Mouse (Mus musculus): Measurements from ENCODE around the gene Jkamp. TPM values are rescaled to one million over a fixed set of nuclear protein-coding genes. Genes with fewer than 3 reads are reported as not detected.

Jkamp gene
- polyA plus RNA-seq, 1 experiment from 2014 or later: 48.2 TPM

- no peaks in the 10 kb centered on the region for H3K4me1 ChIP-seq (ENCODE audit: control insufficient read depth, insufficient read depth, low read length)
- WGBS: 81% methylated on average over 6 of the region's 6 CpGs
- ATAC-seq (replicated peaks; ENCODE audit: insufficient number of reproducible peaks, low FRiP score, low TSS enrichment, low read depth): no peak
- H3K9me3 ChIP-seq (replicated peaks; ENCODE audit: control insufficient read depth, low read length): no peaks in the 10 kb centered on the region
- no peak overlapping the region for H3K4me3 ChIP-seq (ENCODE audit: low read depth, low read length)
- H3K27me3 ChIP-seq (ENCODE audit: control insufficient read depth, insufficient read depth, low read length): no peaks in the 10 kb centered on the region
- H3K9ac ChIP-seq (replicated peaks; ENCODE audit: low read length): no peak overlapping the region
- no peak overlapping the region for H3K27ac ChIP-seq (replicated peaks; ENCODE audit: low read depth, low read length)
- no peaks in the 10 kb centered on the region for H3K36me3 ChIP-seq (replicated peaks; ENCODE audit: control insufficient read depth, insufficient read depth, low read depth, low read length)
- no peak for DNase-seq (ENCODE audit: low spot score)
- no peak overlapping the region for H3K4me2 ChIP-seq (ENCODE audit: low read depth, low read length)
Observed at GRCm38 (mm10) chr12:72102776-72103175, 17.4 kb downstream of the Jkamp start.

- ATAC-seq (replicated peaks; ENCODE audit: insufficient number of reproducible peaks, low FRiP score, low TSS enrichment, low read depth) (0 out of 2 replicates have a peak, but pooled peaks have one; percentile 44), DNase-seq (ENCODE audit: low spot score) (no peak)
Observed at GRCm38 (mm10) chr12:72104027-72104426, 18.6 kb downstream of the Jkamp start.

GRCm38 (mm10) chr12:72104525-72105281 is 19.3 kb downstream of the Jkamp start:
- Histone ChIP-seq H3K9me3 (replicated peaks; ENCODE audit: control insufficient read depth, low read length) (no peaks in the 10 kb centered on the region), H3K36me3 (replicated peaks; ENCODE audit: control insufficient read depth, insufficient read depth, low read depth, low read length) (no peaks in the 10 kb centered on the region), H3K4me2 (ENCODE audit: low read depth, low read length) (no peak overlapping the region), H3K27me3 (ENCODE audit: control insufficient read depth, insufficient read depth, low read length) (no peaks in the 10 kb centered on the region), H3K4me1 (ENCODE audit: control insufficient read depth, insufficient read depth, low read length) (no peaks in the 10 kb centered on the region), H3K27ac (replicated peaks; ENCODE audit: low read depth, low read length) (no peak overlapping the region), H3K9ac (replicated peaks; ENCODE audit: low read length) (0 out of 2 replicates have a peak overlapping the region, but pooled peaks have one; percentile 32), H3K4me3 (ENCODE audit: low read depth, low read length) (no peak overlapping the region)
- 31% methylated on average over 14 of the region's 14 CpGs for WGBS
- ATAC-seq (replicated peaks; ENCODE audit: insufficient number of reproducible peaks, low FRiP score, low TSS enrichment, low read depth): no peak; the same call in 1 of the 2 replicates
- DNase-seq (ENCODE audit: low spot score): peak; percentile 81

More at GRCm38 (mm10) chr12:72104027-72104426, 18.6 kb downstream of the Jkamp start:
- H3K9ac ChIP-seq (replicated peaks; ENCODE audit: low read length): no peak overlapping the region
- no peaks in the 10 kb centered on the region for H3K27me3 ChIP-seq (ENCODE audit: control insufficient read depth, insufficient read depth, low read length)
- no peak overlapping the region for H3K4me2 ChIP-seq (ENCODE audit: low read depth, low read length)
- no peak overlapping the region for H3K4me3 ChIP-seq (ENCODE audit: low read depth, low read length)
- no peaks in the 10 kb centered on the region for H3K4me1 ChIP-seq (ENCODE audit: control insufficient read depth, insufficient read depth, low read length)
- no peak overlapping the region for H3K27ac ChIP-seq (replicated peaks; ENCODE audit: low read depth, low read length)
- 88% methylated on average over 5 of the region's 5 CpGs for WGBS
- no peaks in the 10 kb centered on the region for H3K9me3 ChIP-seq (replicated peaks; ENCODE audit: control insufficient read depth, low read length)
- H3K36me3 ChIP-seq (replicated peaks; ENCODE audit: control insufficient read depth, insufficient read depth, low read depth, low read length): no peaks in the 10 kb centered on the region

GRCm38 (mm10) chr12:72115126-72115525 is 29.7 kb downstream of the Jkamp start:
- 78% methylated on average over 6 of the region's 6 CpGs for WGBS
- H3K36me3 ChIP-seq (replicated peaks; ENCODE audit: control insufficient read depth, insufficient read depth, low read depth, low read length): no peaks in the 10 kb centered on the region
- no peak overlapping the region for H3K9ac ChIP-seq (replicated peaks; ENCODE audit: low read length)
- no peak for DNase-seq (ENCODE audit: low spot score)
- no peaks in the 10 kb centered on the region for H3K27me3 ChIP-seq (ENCODE audit: control insufficient read depth, insufficient read depth, low read length)
- H3K9me3 ChIP-seq (replicated peaks; ENCODE audit: control insufficient read depth, low read length): no peaks in the 10 kb centered on the region
- H3K27ac ChIP-seq (replicated peaks; ENCODE audit: low read depth, low read length): no peak overlapping the region
- no peak overlapping the region for H3K4me2 ChIP-seq (ENCODE audit: low read depth, low read length)
- no peak for ATAC-seq (replicated peaks; ENCODE audit: insufficient number of reproducible peaks, low FRiP score, low TSS enrichment, low read depth)
- H3K4me3 ChIP-seq (ENCODE audit: low read depth, low read length): no peak overlapping the region
- no peaks in the 10 kb centered on the region for H3K4me1 ChIP-seq (ENCODE audit: control insufficient read depth, insufficient read depth, low read length)

GRCm38 (mm10) chr12:72115686-72116345 is 30.4 kb downstream of the Jkamp start:
- H3K4me1 ChIP-seq (ENCODE audit: control insufficient read depth, insufficient read depth, low read length): no peaks in the 10 kb centered on the region
- H3K27ac ChIP-seq (replicated peaks; ENCODE audit: low read depth, low read length): no peak overlapping the region
- no peak overlapping the region for H3K9ac ChIP-seq (replicated peaks; ENCODE audit: low read length)
- H3K27me3 ChIP-seq (ENCODE audit: control insufficient read depth, insufficient read depth, low read length): no peaks in the 10 kb centered on the region
- 83% methylated on average over 21 of the region's 23 CpGs for WGBS
- H3K36me3 ChIP-seq (replicated peaks; ENCODE audit: control insufficient read depth, insufficient read depth, low read depth, low read length): no peaks in the 10 kb centered on the region
- H3K9me3 ChIP-seq (replicated peaks; ENCODE audit: control insufficient read depth, low read length): no peaks in the 10 kb centered on the region
- H3K4me2 ChIP-seq (ENCODE audit: low read depth, low read length): no peak overlapping the region
- ATAC-seq (replicated peaks; ENCODE audit: insufficient number of reproducible peaks, low FRiP score, low TSS enrichment, low read depth) (no peak), DNase-seq (ENCODE audit: low spot score) (no peak)
- no peak overlapping the region for H3K4me3 ChIP-seq (ENCODE audit: low read depth, low read length)

GRCm38 (mm10) chr12:72129203-72129602 is 43.8 kb downstream of the Jkamp start:
- Histone ChIP-seq H3K9me3 (replicated peaks; ENCODE audit: control insufficient read depth, low read length) (no peaks in the 10 kb centered on the region), H3K4me2 (ENCODE audit: low read depth, low read length) (no peak overlapping the region), H3K36me3 (replicated peaks; ENCODE audit: control insufficient read depth, insufficient read depth, low read depth, low read length) (no peaks in the 10 kb centered on the region), H3K9ac (replicated peaks; ENCODE audit: low read length) (no peak overlapping the region), H3K27me3 (ENCODE audit: control insufficient read depth, insufficient read depth, low read length) (no peaks in the 10 kb centered on the region), H3K4me3 (ENCODE audit: low read depth, low read length) (no peak overlapping the region), H3K27ac (replicated peaks; ENCODE audit: low read depth, low read length) (no peak overlapping the region), H3K4me1 (ENCODE audit: control insufficient read depth, insufficient read depth, low read length) (no peaks in the 10 kb centered on the region)
- no peak for ATAC-seq (replicated peaks; ENCODE audit: insufficient number of reproducible peaks, low FRiP score, low TSS enrichment, low read depth)
- no peak for DNase-seq (ENCODE audit: low spot score)
- WGBS: 92% methylated on average over 10 of the region's 10 CpGs

GRCm38 (mm10) chr12:72150786-72151185 is 65.4 kb downstream of the Jkamp start:
- Histone ChIP-seq H3K27me3 (ENCODE audit: control insufficient read depth, insufficient read depth, low read length) (no peaks in the 10 kb centered on the region), H3K27ac (replicated peaks; ENCODE audit: low read depth, low read length) (no peak overlapping the region), H3K9ac (replicated peaks; ENCODE audit: low read length) (no peak overlapping the region), H3K4me3 (ENCODE audit: low read depth, low read length) (no peak overlapping the region), H3K36me3 (replicated peaks; ENCODE audit: control insufficient read depth, insufficient read depth, low read depth, low read length) (no peaks in the 10 kb centered on the region), H3K9me3 (replicated peaks; ENCODE audit: control insufficient read depth, low read length) (no peaks in the 10 kb centered on the region), H3K4me1 (ENCODE audit: control insufficient read depth, insufficient read depth, low read length) (no peaks in the 10 kb centered on the region), H3K4me2 (ENCODE audit: low read depth, low read length) (no peak overlapping the region)
- WGBS: 76% methylated on average over 4 of the region's 4 CpGs
- no peak for DNase-seq (ENCODE audit: low spot score)
- ATAC-seq (replicated peaks; ENCODE audit: insufficient number of reproducible peaks, low FRiP score, low TSS enrichment, low read depth): no peak
